Comparison of ENCODE assay signal across 9 mouse cellular contexts in the genomic region with DNA sequence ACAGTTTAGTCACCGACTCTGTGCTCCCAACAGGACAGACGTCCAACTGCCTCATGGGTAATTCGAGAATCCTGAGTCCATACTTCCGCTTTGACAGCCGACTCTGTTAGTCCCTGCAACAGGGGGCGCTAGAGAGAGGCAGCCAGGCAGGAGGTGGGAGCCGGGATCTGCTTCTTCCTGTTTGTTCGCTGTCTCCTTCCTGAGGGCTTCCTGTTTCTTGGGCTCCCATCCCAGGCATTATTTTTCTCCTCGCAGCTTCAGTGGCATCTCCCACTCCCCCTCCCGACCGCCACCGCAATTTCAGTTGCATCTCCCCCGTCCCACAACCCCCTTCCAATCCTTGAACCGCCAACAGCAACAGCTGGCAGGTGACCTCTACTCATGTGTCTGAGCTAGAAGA.
A peak's percentile ranks its signal among the peaks of the same experiment; 100 is the strongest.
DNase-seq lines count a peak whose midpoint lies in the region; ATAC-seq and TF ChIP-seq lines count a peak whose summit lies in the region.
"Had no signal": no experiment of that assay in that cellular context is flagged by ENCODE, and none has a peak within 500 bp of the region (broad histone marks: within the 10 kb centered on the region; RNA-seq: fewer than 3 reads in every experiment).

No protein-coding gene starts in this region.

- no peak overlapping the region for H3K4me2 ChIP-seq in forebrain, embryonic 11.5 days (ENCODE audit: low read depth, low read length, severe bottlenecking)
- no peak overlapping the region for H3K4me2 ChIP-seq in forebrain, embryonic 12.5 days
- H3K4me2 ChIP-seq: neural tube, embryonic 13.5 days had no signal

- TF ChIP-seq CTCF in heart, adult 2 months (IDR thresholded peaks at IDR 0.05): peak; percentile 89

- WGBS in forebrain, embryonic 11.5 days: 76% methylated on average over 14 of the region's 14 CpGs
- 78% methylated on average over 14 of the region's 14 CpGs for WGBS in forebrain, embryonic 12.5 days
- WGBS in heart, adult 2 months: 46% methylated on average over 14 of the region's 14 CpGs

- TF ChIP-seq EP300 in heart, adult 2 months (IDR thresholded peaks at IDR 0.05; ENCODE audit: insufficient read depth, low read depth, low read length): peak; percentile 82

- peak; percentile 68 for DNase-seq in forebrain, embryonic 11.5 days (ENCODE audit: low spot score)
- peak; percentile 63 to 79 for DNase-seq in adrenal gland, postnatal 36 days
- DNase-seq in heart, adult 2 months: peak; percentile 76 to 79
- DNase-seq in kidney, postnatal 14 days: peak; percentile 82
- no peak for DNase-seq in left cerebral cortex, adult 8-10 months (ENCODE audit: low spot score in 2 of 2)
- DNase-seq in natural killer cell, adult 2 months (ENCODE audit: low spot score in 2 of 2): no peak

- H3K4me3 ChIP-seq in forebrain, embryonic 11.5 days (ENCODE audit: low read depth, low read length): no peak overlapping the region
- H3K4me3 ChIP-seq in forebrain, embryonic 12.5 days (replicated peaks): no peak overlapping the region
- no peak overlapping the region for H3K4me3 ChIP-seq in heart, adult 2 months
- peak overlapping the region; percentile 29 for H3K4me3 ChIP-seq in megakaryocyte, embryonic 14.5 days (replicated peaks)
- H3K4me3 ChIP-seq: neural tube, embryonic 13.5 days had no signal

- H3K27me3 ChIP-seq in forebrain, embryonic 11.5 days (ENCODE audit: control insufficient read depth, insufficient read depth, low read length): no peaks in the 10 kb centered on the region
- no peaks in the 10 kb centered on the region for H3K27me3 ChIP-seq in forebrain, embryonic 12.5 days
- no peaks in the 10 kb centered on the region for H3K27me3 ChIP-seq in heart, adult 2 months (ENCODE audit: control insufficient read depth, insufficient read depth, low read length)
- H3K27me3 ChIP-seq in megakaryocyte, embryonic 14.5 days (replicated peaks): peaks cover 4% of the 10 kb centered on the region
- H3K27me3 ChIP-seq: neural tube, embryonic 13.5 days had no signal

- H3K36me3 ChIP-seq in forebrain, embryonic 11.5 days (ENCODE audit: control insufficient read depth, insufficient read depth, low read length): no peaks in the 10 kb centered on the region
- no peaks in the 10 kb centered on the region for H3K36me3 ChIP-seq in forebrain, embryonic 12.5 days (replicated peaks)
- no peaks in the 10 kb centered on the region for H3K36me3 ChIP-seq in heart, adult 2 months (ENCODE audit: control insufficient read depth, insufficient read depth, low read length)
- H3K36me3 ChIP-seq in megakaryocyte, embryonic 14.5 days (replicated peaks; ENCODE audit: low read length): no peaks in the 10 kb centered on the region
- H3K36me3 ChIP-seq: neural tube, embryonic 13.5 days had no signal

- no peak overlapping the region for H3K9ac ChIP-seq in forebrain, embryonic 11.5 days (ENCODE audit: low read length)
- no peak overlapping the region for H3K9ac ChIP-seq in forebrain, embryonic 12.5 days
- H3K9ac ChIP-seq in heart, adult 2 months (ENCODE audit: low read depth, low read length): no peak overlapping the region
- H3K9ac ChIP-seq: neural tube, embryonic 13.5 days had no signal

- no peaks in the 10 kb centered on the region for H3K79me2 ChIP-seq in heart, adult 2 months (replicated peaks; ENCODE audit: control insufficient read depth, insufficient read depth, low read length)

- no peaks in the 10 kb centered on the region for H3K9me3 ChIP-seq in forebrain, embryonic 11.5 days (ENCODE audit: control insufficient read depth, low read length)
- H3K9me3 ChIP-seq in forebrain, embryonic 12.5 days: no peaks in the 10 kb centered on the region
- peaks cover 29% of the 10 kb centered on the region for H3K9me3 ChIP-seq in megakaryocyte, embryonic 14.5 days
- H3K9me3 ChIP-seq: neural tube, embryonic 13.5 days had no signal

- H3K27ac ChIP-seq in forebrain, embryonic 11.5 days (ENCODE audit: low read depth, low read length): no peak overlapping the region
- H3K27ac ChIP-seq in forebrain, embryonic 12.5 days: no peak overlapping the region
- H3K27ac ChIP-seq in heart, adult 2 months: peak overlapping the region; percentile 82
- H3K27ac ChIP-seq: neural tube, embryonic 13.5 days had no signal

- no peak for TF ChIP-seq POLR2A in heart, adult 2 months (IDR thresholded peaks at IDR 0.05; ENCODE audit: insufficient read depth, low read depth, low read length)

- peaks cover 2% of the 10 kb centered on the region; the same call in 1 of the 2 replicates for H3K4me1 ChIP-seq in forebrain, embryonic 11.5 days (replicated peaks; ENCODE audit: control insufficient read depth, insufficient read depth, low read length)
- peaks cover 24% of the 10 kb centered on the region for H3K4me1 ChIP-seq in forebrain, embryonic 12.5 days
- H3K4me1 ChIP-seq in heart, adult 2 months (ENCODE audit: control insufficient read depth, insufficient read depth, low read length): peaks cover 18% of the 10 kb centered on the region
- peaks cover 41% of the 10 kb centered on the region for H3K4me1 ChIP-seq in megakaryocyte, embryonic 14.5 days

- no peak for ATAC-seq in forebrain, embryonic 11.5 days (replicated peaks; ENCODE audit: low FRiP score)
- ATAC-seq in forebrain, embryonic 12.5 days (ENCODE audit: low FRiP score): no peak

- intact Hi-C loops in heart, adult 2 months (cut with DNase I): loop anchor here (2.0 to 5.0 kb wide), 5 partner anchors 48 to 267 kb away; no protein-coding TSS in a partner anchor

Comparison
In these comparisons a context has a peak if more than half of its experiments do, and no peak if none do; other contexts are left out.
1. DNase-seq: peak in forebrain, embryonic 11.5 days (single experiment), adrenal gland, postnatal 36 days (2 of 2), heart, adult 2 months (2 of 2) and kidney, postnatal 14 days (single experiment); none in left cerebral cortex, adult 8-10 months (0 of 2) and natural killer cell, adult 2 months (0 of 2).